Mouse (Mus musculus) limb, embryonic 15.5 days (tissue): ENCODE measurements around the gene Gm5089. TPM values are rescaled to one million over a fixed set of nuclear protein-coding genes. Genes with fewer than 3 reads are reported as not detected.

Experiments used
- ATAC-seq: fragments of 200-750 bp; cut with Nextera tagmentation; 2 replicates; pipeline ENCODE4 v1.8.0; 2017; ENCODE audit warnings: low read depth, moderate TSS enrichment; ENCODE audit not compliant: insufficient number of reproducible peaks, low FRiP score, low TSS enrichment
- H3K27ac ChIP-seq: fragments of 300-500 bp; sonication (generic); 2 replicates; pipeline ENCODE4 v1.5.1; 2015; ENCODE audit warnings: moderate library complexity, mild to moderate bottlenecking, inconsistent platforms
- H3K27me3 ChIP-seq: fragments of 300-500 bp; sonication (generic); 2 replicates; pipeline ENCODE4 v1.6.1; 2015; ENCODE audit warnings: inconsistent platforms
- H3K36me3 ChIP-seq: fragments of 300-500 bp; sonication (generic); 2 replicates; pipeline ENCODE4 v1.6.1; 2015; ENCODE audit warnings: inconsistent platforms
- H3K4me1 ChIP-seq: fragments of 300-500 bp; sonication (generic); 2 replicates; pipeline ENCODE4 v1.6.1; 2015; ENCODE audit warnings: inconsistent platforms
- H3K4me2 ChIP-seq: fragments of 300-500 bp; sonication (generic); 2 replicates; pipeline ENCODE4 v1.6.1; 2015; ENCODE audit warnings: mild to moderate bottlenecking, inconsistent platforms
- H3K4me3 ChIP-seq: fragments of 300-500 bp; sonication (generic); 2 replicates; pipeline ENCODE4 v1.5.1; 2015; ENCODE audit warnings: mild to moderate bottlenecking, inconsistent platforms
- H3K9ac ChIP-seq: fragments of 300-500 bp; sonication (generic); 2 replicates; pipeline ENCODE4 v1.6.1; 2015; ENCODE audit warnings: inconsistent platforms
- H3K9me3 ChIP-seq: fragments of 300-500 bp; sonication (generic); 2 replicates; pipeline ENCODE4 v1.6.1; 2016; ENCODE audit warnings: inconsistent platforms
- WGBS: fragments of 180-500 bp; shearing (Covaris S2); methylation state at CpG from one replicate; pipeline ENCODE4 v1.1.7; 2015; 5-methylcytosine and 5-hydroxymethylcytosine counted together
- polyA plus RNA-seq: library from polyadenylated mRNA; unstranded; fragments of >200 nt; fragmentation: Nextera tagmentation; extraction: Ambion mirVana; gene quantifications from 2 replicates; pipeline ENCODE4 v1.2.1, GENCODE M21; 2015

The Gm5089 gene
- polyA plus RNA-seq, 1 experiment from 2014 or later = 0.14 TPM

GRCm38 (mm10) chr14:122406541-122407219 is 44.2 kb downstream of the Gm5089 start:
- peak overlapping the region; percentile 38 for H3K4me3 ChIP-seq
- 0 out of 2 replicates have a peak overlapping the region, but pooled peaks have one; percentile 3 for H3K9ac ChIP-seq
- WGBS = 2% methylated on average over 58 of the region's 58 CpGs
- H3K36me3 ChIP-seq = no peaks in the 10 kb centered on the region
- no peak for ATAC-seq
- H3K27me3 ChIP-seq = peaks cover 78% of the 10 kb centered on the region
- H3K4me1 ChIP-seq = peaks cover 17% of the 10 kb centered on the region
- no peak overlapping the region for H3K27ac ChIP-seq
- no peaks in the 10 kb centered on the region for H3K9me3 ChIP-seq
- H3K4me2 ChIP-seq = peak overlapping the region; percentile 70

- Histone ChIP-seq H3K27me3 (peaks cover 74% of the 10 kb centered on the region), H3K4me1 (peaks cover 17% of the 10 kb centered on the region)
- WGBS = 2% methylated on average over 18 of the region's 18 CpGs
Measured at GRCm38 (mm10) chr14:122405897-122406540, 44.9 kb downstream of the Gm5089 start.

GRCm38 (mm10) chr14:122405236-122405635 is 45.7 kb downstream of the Gm5089 start:
- Histone ChIP-seq H3K4me2 (no peak overlapping the region), H3K27me3 (peaks cover 79% of the 10 kb centered on the region), H3K4me3 (no peak overlapping the region), H3K36me3 (no peaks in the 10 kb centered on the region), H3K4me1 (peaks cover 17% of the 10 kb centered on the region), H3K9ac (no peak overlapping the region), H3K27ac (no peak overlapping the region), H3K9me3 (no peaks in the 10 kb centered on the region)
- ATAC-seq = no peak
- WGBS = 42% methylated on average over 12 of the region's 12 CpGs

More at GRCm38 (mm10) chr14:122405897-122406540, 44.9 kb downstream of the Gm5089 start:
- Histone ChIP-seq H3K4me3 (peak overlapping the region; percentile 38), H3K4me2 (peak overlapping the region; percentile 70), H3K36me3 (no peaks in the 10 kb centered on the region), H3K9ac (no peak overlapping the region), H3K9me3 (no peaks in the 10 kb centered on the region), H3K27ac (no peak overlapping the region)
- ATAC-seq = no peak

- ATAC-seq = no peak
- Histone ChIP-seq H3K4me2 (no peak overlapping the region), H3K4me1 (peaks cover 17% of the 10 kb centered on the region), H3K27ac (no peak overlapping the region), H3K36me3 (no peaks in the 10 kb centered on the region), H3K27me3 (peaks cover 73% of the 10 kb centered on the region), H3K4me3 (no peak overlapping the region), H3K9ac (no peak overlapping the region), H3K9me3 (no peaks in the 10 kb centered on the region)
- 84% methylated on average over 7 of the region's 7 CpGs for WGBS
Measured at GRCm38 (mm10) chr14:122404596-122405154, 46.2 kb downstream of the Gm5089 start.

GRCm38 (mm10) chr14:122403422-122403940 is 47.4 kb downstream of the Gm5089 start:
- Histone ChIP-seq H3K4me2 (no peak overlapping the region), H3K27ac (no peak overlapping the region), H3K27me3 (peaks cover 68% of the 10 kb centered on the region), H3K4me3 (no peak overlapping the region), H3K4me1 (peaks cover 17% of the 10 kb centered on the region), H3K9ac (no peak overlapping the region), H3K9me3 (no peaks in the 10 kb centered on the region), H3K36me3 (no peaks in the 10 kb centered on the region)
- WGBS = 78% methylated on average over 3 of the region's 3 CpGs
- ATAC-seq = no peak

- Histone ChIP-seq H3K27me3 (peaks cover 65% of the 10 kb centered on the region), H3K4me1 (peaks cover 17% of the 10 kb centered on the region), H3K9me3 (no peaks in the 10 kb centered on the region), H3K4me3 (no peak overlapping the region), H3K4me2 (no peak overlapping the region), H3K36me3 (no peaks in the 10 kb centered on the region), H3K9ac (no peak overlapping the region), H3K27ac (no peak overlapping the region)
- no peak for ATAC-seq
- 57% methylated on average over 12 of the region's 12 CpGs for WGBS
Measured at GRCm38 (mm10) chr14:122402716-122403258, 48.1 kb downstream of the Gm5089 start.

- no peak overlapping the region for H3K27ac ChIP-seq
- H3K4me1 ChIP-seq = peaks cover 13% of the 10 kb centered on the region
- no peaks in the 10 kb centered on the region for H3K36me3 ChIP-seq
- H3K27me3 ChIP-seq = peaks cover 57% of the 10 kb centered on the region
- WGBS = 61% methylated on average over 11 of the region's 11 CpGs
- H3K4me2 ChIP-seq = no peak overlapping the region
- no peak for ATAC-seq
- H3K9ac ChIP-seq = no peak overlapping the region
- no peak overlapping the region for H3K4me3 ChIP-seq
- no peaks in the 10 kb centered on the region for H3K9me3 ChIP-seq
Measured at GRCm38 (mm10) chr14:122401886-122402285, 49.0 kb downstream of the Gm5089 start.

- no peaks in the 10 kb centered on the region for H3K4me1 ChIP-seq
- H3K27me3 ChIP-seq = peaks cover 37% of the 10 kb centered on the region
- no peak overlapping the region for H3K9ac ChIP-seq
- H3K36me3 ChIP-seq = no peaks in the 10 kb centered on the region
- no peak overlapping the region for H3K4me2 ChIP-seq
- 52% methylated on average over 5 of the region's 5 CpGs for WGBS
- H3K27ac ChIP-seq = no peak overlapping the region
- no peak overlapping the region for H3K4me3 ChIP-seq
- ATAC-seq = no peak
- no peaks in the 10 kb centered on the region for H3K9me3 ChIP-seq
Measured at GRCm38 (mm10) chr14:122399906-122400305, 51.0 kb downstream of the Gm5089 start.

- ATAC-seq = no peak
Measured at GRCm38 (mm10) chr14:122398676-122399075, 52.2 kb downstream of the Gm5089 start.

GRCm38 (mm10) chr14:122393119-122393518 is 57.8 kb downstream of the Gm5089 start:
- Histone ChIP-seq H3K36me3 (no peaks in the 10 kb centered on the region), H3K4me3 (no peak overlapping the region), H3K27ac (no peak overlapping the region), H3K9me3 (no peaks in the 10 kb centered on the region), H3K4me1 (no peaks in the 10 kb centered on the region), H3K27me3 (peaks cover 27% of the 10 kb centered on the region), H3K4me2 (no peak overlapping the region), H3K9ac (no peak overlapping the region)
- 75% methylated on average over 1 of the region's 1 CpGs for WGBS
- ATAC-seq = no peak

More at GRCm38 (mm10) chr14:122398676-122399075, 52.2 kb downstream of the Gm5089 start:
- 67% methylated on average over 4 of the region's 4 CpGs for WGBS
- Histone ChIP-seq H3K9ac (no peak overlapping the region), H3K27ac (no peak overlapping the region), H3K4me3 (no peak overlapping the region), H3K4me1 (no peaks in the 10 kb centered on the region), H3K4me2 (no peak overlapping the region), H3K36me3 (no peaks in the 10 kb centered on the region), H3K27me3 (peaks cover 25% of the 10 kb centered on the region), H3K9me3 (no peaks in the 10 kb centered on the region)

- H3K4me2 ChIP-seq = no peak overlapping the region
- no peak overlapping the region for H3K4me3 ChIP-seq
- peaks cover 39% of the 10 kb centered on the region for H3K27me3 ChIP-seq
- 35% methylated on average over 4 of the region's 4 CpGs for WGBS
- H3K4me1 ChIP-seq = no peaks in the 10 kb centered on the region
- no peak overlapping the region for H3K27ac ChIP-seq
- H3K9me3 ChIP-seq = no peaks in the 10 kb centered on the region
- H3K9ac ChIP-seq = no peak overlapping the region
- ATAC-seq = no peak
- no peaks in the 10 kb centered on the region for H3K36me3 ChIP-seq
Measured at GRCm38 (mm10) chr14:122390935-122391334, 60.0 kb downstream of the Gm5089 start.
